Mouse (Mus musculus) gastrocnemius, postnatal 4 days (tissue): ENCODE measurements around the gene Shoc2. TPM values are rescaled to one million over a fixed set of nuclear protein-coding genes. Genes with fewer than 3 reads are reported as not detected.

Source experiments
- DNase-seq, 2 experiments: peaks; one replicate each; pipeline ENCODE4 v3.0.0; 2021 to 2022; ENCODE audit warnings: low spot score in 2 of 2, mixed read lengths in 2 of 2
- total RNA-seq, 2 experiments: library from RNA; stranded (reverse); gene quantifications; 2 replicates each; pipeline ENCODE4 v1.2.3; 2021

The Shoc2 gene
- total RNA-seq, 2 experiments from 2014 or later, result 35.3 to 40.7 TPM

DNA sequence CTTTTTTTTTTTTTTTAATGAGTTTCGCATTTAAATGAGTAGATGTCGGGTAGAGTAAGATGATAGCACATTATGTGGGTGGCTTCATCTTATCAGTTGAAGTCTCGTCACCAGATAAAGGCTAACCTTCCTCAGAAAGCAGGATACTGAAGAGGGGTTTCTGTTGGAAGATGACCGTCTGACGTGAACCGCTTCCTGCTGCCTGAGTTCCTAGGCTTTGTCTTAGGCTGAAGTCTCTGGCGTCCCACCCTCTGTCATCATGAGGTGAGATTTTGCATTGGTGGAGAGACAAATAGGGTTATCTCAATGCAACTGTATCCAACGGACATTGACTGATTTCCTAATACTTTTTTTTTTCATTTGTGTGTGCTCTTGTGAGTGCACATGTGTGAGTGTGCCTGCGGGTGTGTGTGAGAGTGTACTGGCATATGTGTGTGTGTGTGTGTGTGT lies 137.6 kb downstream of the Shoc2 start:
- DNase-seq, result no peak

Other genes with a start within 250 kb of the Shoc2 start
- gene Pdcd4, start 52.1 kb upstream of the Shoc2 start, total RNA-seq, result 10 to 100 TPM; 47.6 to 48.9 TPM
- gene Bbip1, start 321 bp downstream of the Shoc2 start, total RNA-seq, result 10 to 100 TPM; 36.3 to 45.0 TPM
- gene Adra2a, start 99.8 kb downstream of the Shoc2 start, total RNA-seq, result 1 to 10 TPM; 1.6 to 2.0 TPM